ENCODE assay signal across 9 mouse cellular contexts in genomic region chr13:18698518-18699065, GRCm38 (mm10). TPM values are rescaled to one million over a fixed set of nuclear protein-coding genes. Genes with fewer than 3 reads are reported as not detected.
DNase-seq lines count a peak whose midpoint lies in the region; ATAC-seq and TF ChIP-seq lines count a peak whose summit lies in the region.
"Had no signal": no experiment of that assay in that cellular context is flagged by ENCODE, and none has a peak within 500 bp of the region (broad histone marks: within the 10 kb centered on the region; RNA-seq: fewer than 3 reads in every experiment).

No protein-coding gene starts in this region.

- H3K4me2 ChIP-seq in liver, embryonic 12.5 days, result no peak overlapping the region
- no peak overlapping the region for H3K4me2 ChIP-seq in forebrain, embryonic 12.5 days

- TF ChIP-seq CTCF in liver, adult 2 months (IDR thresholded peaks at IDR 0.05; ENCODE audit: low read depth, low read length), result peak; percentile 44; the same call in 1 of the 2 replicates

- no peaks in the 10 kb centered on the region for H3K79me2 ChIP-seq in liver, adult 2 months (ENCODE audit: control insufficient read depth, insufficient read depth, low read length)

- no peaks in the 10 kb centered on the region for H3K27me3 ChIP-seq in liver, adult 2 months (ENCODE audit: control insufficient read depth, insufficient read depth, low read length)
- no peaks in the 10 kb centered on the region for H3K27me3 ChIP-seq in liver, embryonic 12.5 days (replicated peaks)
- H3K27me3 ChIP-seq in forebrain, embryonic 12.5 days, result no peaks in the 10 kb centered on the region

- H3K9ac ChIP-seq in liver, adult 2 months (ENCODE audit: low read depth, low read length), result no peak overlapping the region
- H3K9ac ChIP-seq in liver, embryonic 12.5 days, result no peak overlapping the region
- no peak overlapping the region for H3K9ac ChIP-seq in forebrain, embryonic 12.5 days

- no peak for TF ChIP-seq POLR2A in liver, adult 2 months (IDR thresholded peaks at IDR 0.05; ENCODE audit: extremely low read depth, insufficient read depth, low read length)

- 52% methylated on average over 7 of the region's 7 CpGs for WGBS in liver, adult 2 months
- 44% methylated on average over 7 of the region's 7 CpGs for WGBS in liver, embryonic 12.5 days (ENCODE audit: insufficient replicate concordance)
- 48% methylated on average over 7 of the region's 7 CpGs for WGBS in forebrain, embryonic 12.5 days

- no peaks in the 10 kb centered on the region for H3K36me3 ChIP-seq in liver, adult 2 months (ENCODE audit: control insufficient read depth, insufficient read depth, low read length)
- no peaks in the 10 kb centered on the region for H3K36me3 ChIP-seq in liver, embryonic 12.5 days
- no peaks in the 10 kb centered on the region for H3K36me3 ChIP-seq in forebrain, embryonic 12.5 days (replicated peaks)

- no peak overlapping the region for H3K27ac ChIP-seq in liver, adult 2 months (replicated peaks; ENCODE audit: insufficient read depth, low read depth, low read length)
- no peak overlapping the region for H3K27ac ChIP-seq in liver, embryonic 12.5 days
- no peak overlapping the region for H3K27ac ChIP-seq in forebrain, embryonic 12.5 days

- no peak overlapping the region for H3K4me3 ChIP-seq in liver, adult 2 months (ENCODE audit: insufficient read depth, low read depth, low read length)
- no peak overlapping the region for H3K4me3 ChIP-seq in liver, embryonic 12.5 days
- H3K4me3 ChIP-seq in forebrain, embryonic 12.5 days (replicated peaks), result no peak overlapping the region
- H3K4me3 ChIP-seq: erythroblast, embryonic 14.5 days; myocyte had no signal

- no peaks in the 10 kb centered on the region for H3K4me1 ChIP-seq in liver, adult 2 months (ENCODE audit: control insufficient read depth, insufficient read depth, low read length)
- H3K4me1 ChIP-seq in liver, embryonic 12.5 days, result no peaks in the 10 kb centered on the region
- no peaks in the 10 kb centered on the region for H3K4me1 ChIP-seq in forebrain, embryonic 12.5 days

- H3K9me3 ChIP-seq in liver, embryonic 12.5 days (replicated peaks), result no peaks in the 10 kb centered on the region
- H3K9me3 ChIP-seq in forebrain, embryonic 12.5 days, result no peaks in the 10 kb centered on the region

- ATAC-seq in liver, embryonic 12.5 days, result no peak
- ATAC-seq in forebrain, embryonic 12.5 days (ENCODE audit: low FRiP score), result peak; percentile 68; the same call in 1 of the 2 replicates

- peak; percentile 59 for DNase-seq in liver, adult 2 months (ENCODE audit: extremely low read depth, low read depth, low spot score)
- peak; percentile 77 for DNase-seq in brain, adult 2 months (ENCODE audit: low read depth, low spot score)
- peak; percentile 20 for DNase-seq in layer of hippocampus, adult 9-10 months (ENCODE audit: low spot score)
- peak; percentile 44 for DNase-seq in mesoderm, embryonic 11.5 days (ENCODE audit: low read depth, low spot score)
- DNase-seq in telencephalon, adult 2 months (ENCODE audit: low read depth, low spot score), result peak; percentile 58

RNA-seq across cellular contexts. Expression of gene Vps41, which starts 18.5 kb away (rescaled TPM):
- total RNA-seq in liver, adult 2 months (2014; rRNA removed), result 41.7 and 43.3 TPM in 2 replicates
- polyA plus RNA-seq in liver, adult 2 months (2012; rRNA removed), result 8.8 and 10.0 TPM in 2 replicates
- polyA plus RNA-seq in liver, embryonic 12.5 days (2016; fragmentation: Nextera tagmentation; extraction: Ambion mirVana), result 30.2 and 30.9 TPM in 2 replicates
- 95.8 and 96.2 TPM in 2 replicates for polyA plus RNA-seq in forebrain, embryonic 12.5 days (2016; fragmentation: Nextera tagmentation; extraction: Ambion mirVana)

Comparison
In these comparisons a context has a peak if more than half of its experiments do, and no peak if none do; other contexts are left out.
1. DNase-seq: peak in every context shown above with its lines; median percentile 77 in brain, adult 2 months; 59 in liver, adult 2 months; 58 in telencephalon, adult 2 months; 44 in mesoderm, embryonic 11.5 days; 20 in layer of hippocampus, adult 9-10 months.